Mouse (Mus musculus): ENCODE results near the gene 2010300C02Rik.

The 2010300C02Rik gene

GRCm38 (mm10) chr1:37665539-37666323, 54.2 kb downstream of the 2010300C02Rik start:
- DNase-seq = no peak

GRCm38 (mm10) chr1:37664496-37664895, 55.4 kb downstream of the 2010300C02Rik start:
- no peak for DNase-seq

GRCm38 (mm10) chr1:37663606-37664005, 56.3 kb downstream of the 2010300C02Rik start:
- DNase-seq = no peak

- DNase-seq = no peak
These were observed 63.9 kb downstream of the 2010300C02Rik start for GRCm38 (mm10) chr1:37656017-37656416.

GRCm38 (mm10) chr1:37653992-37654391, 65.9 kb downstream of the 2010300C02Rik start:
- DNase-seq = no peak

- DNase-seq = no peak
These were observed 72.8 kb downstream of the 2010300C02Rik start for GRCm38 (mm10) chr1:37647066-37647465.

GRCm38 (mm10) chr1:37644501-37644900, 75.4 kb downstream of the 2010300C02Rik start:
- no peak for DNase-seq

- DNase-seq = no peak
These were observed 76.0 kb downstream of the 2010300C02Rik start for GRCm38 (mm10) chr1:37643794-37644365.

GRCm38 (mm10) chr1:37641361-37641760, 78.5 kb downstream of the 2010300C02Rik start:
- DNase-seq = no peak

- DNase-seq = peak; percentile 78
These were observed 80.8 kb downstream of the 2010300C02Rik start for GRCm38 (mm10) chr1:37639101-37639500.

GRCm38 (mm10) chr1:37638560-37638959, 81.3 kb downstream of the 2010300C02Rik start:
- DNase-seq = peak; percentile 7

- no peak for DNase-seq
These were observed 82.3 kb downstream of the 2010300C02Rik start for GRCm38 (mm10) chr1:37637571-37637970.

- DNase-seq = no peak
These were observed 83.1 kb downstream of the 2010300C02Rik start for GRCm38 (mm10) chr1:37636824-37637223.

- peak; percentile 33 for DNase-seq
These were observed 83.7 kb downstream of the 2010300C02Rik start for GRCm38 (mm10) chr1:37636169-37636568.

- no peak for DNase-seq
These were observed 84.2 kb downstream of the 2010300C02Rik start for GRCm38 (mm10) chr1:37635716-37636115.

GRCm38 (mm10) chr1:37634658-37635057, 85.2 kb downstream of the 2010300C02Rik start:
- DNase-seq = peak; percentile 33

- DNase-seq = no peak
These were observed 86.4 kb downstream of the 2010300C02Rik start for GRCm38 (mm10) chr1:37633516-37633915.

- DNase-seq = no peak
These were observed 87.5 kb downstream of the 2010300C02Rik start for GRCm38 (mm10) chr1:37632425-37632824.

- no peak for DNase-seq
These were observed 88.4 kb downstream of the 2010300C02Rik start for GRCm38 (mm10) chr1:37631456-37631855.

GRCm38 (mm10) chr1:37630412-37631210, 89.3 kb downstream of the 2010300C02Rik start:
- no peak for DNase-seq

GRCm38 (mm10) chr1:37629876-37630275, 90.0 kb downstream of the 2010300C02Rik start:
- DNase-seq = no peak

GRCm38 (mm10) chr1:37628749-37629148, 91.1 kb downstream of the 2010300C02Rik start:
- no peak for DNase-seq

- DNase-seq = no peak
These were observed 95.7 kb downstream of the 2010300C02Rik start for GRCm38 (mm10) chr1:37624185-37624584.

GRCm38 (mm10) chr1:37622049-37622448, 97.8 kb downstream of the 2010300C02Rik start:
- no peak for DNase-seq
